Mouse (Mus musculus): ENCODE results near the gene Tbc1d10a.

The Tbc1d10a gene

DNA sequence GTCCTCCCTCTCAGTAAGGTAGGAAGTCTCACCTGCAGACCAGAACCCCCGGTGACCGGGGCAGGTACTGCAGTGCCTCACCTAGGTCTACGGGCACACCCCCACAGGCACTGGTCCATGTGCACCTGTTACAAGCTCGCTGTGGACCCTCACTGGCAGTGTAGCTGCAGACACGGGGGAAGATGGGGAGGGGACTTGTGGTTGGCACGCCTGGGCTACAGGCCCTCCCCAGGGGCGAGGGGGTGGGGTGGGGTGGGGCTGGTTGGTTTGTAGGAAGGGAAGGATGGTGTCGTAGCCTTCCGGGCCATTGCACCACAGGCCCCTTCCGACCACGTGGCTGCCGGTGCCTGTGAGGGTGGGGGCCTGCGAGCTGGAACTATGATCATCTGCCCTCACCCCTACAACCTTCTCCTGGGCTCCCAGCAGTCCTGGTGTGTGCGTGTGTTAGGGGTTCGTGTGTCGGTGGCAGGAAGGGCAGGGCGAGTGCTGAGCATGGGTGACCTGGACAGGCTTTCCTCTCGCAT lies 50.9 kb downstream of the Tbc1d10a start:
- DNase-seq (ENCODE audit: low spot score in 2 of 2): no peak

DNA sequence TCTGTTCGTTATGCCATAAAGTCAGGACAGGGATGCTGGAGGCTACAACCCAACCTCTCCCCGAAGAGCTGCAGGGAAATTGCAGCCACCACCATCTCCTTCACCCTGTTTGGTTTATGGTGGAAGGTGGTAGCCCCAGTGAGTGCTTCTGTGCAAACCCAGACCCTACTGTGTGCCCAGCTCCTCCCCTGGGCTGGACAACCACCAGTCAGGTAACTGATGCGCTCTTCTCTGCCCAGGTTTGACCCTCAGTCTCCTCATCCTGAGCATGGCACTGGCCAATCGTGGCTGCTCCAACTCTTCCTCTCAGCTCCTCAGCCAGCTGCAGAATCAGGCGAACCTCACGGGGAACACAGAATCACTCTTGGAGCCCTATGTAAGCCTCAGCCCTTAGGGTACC lies 51.6 kb downstream of the Tbc1d10a start:
- no peak for DNase-seq (ENCODE audit: low spot score in 2 of 2)

DNA sequence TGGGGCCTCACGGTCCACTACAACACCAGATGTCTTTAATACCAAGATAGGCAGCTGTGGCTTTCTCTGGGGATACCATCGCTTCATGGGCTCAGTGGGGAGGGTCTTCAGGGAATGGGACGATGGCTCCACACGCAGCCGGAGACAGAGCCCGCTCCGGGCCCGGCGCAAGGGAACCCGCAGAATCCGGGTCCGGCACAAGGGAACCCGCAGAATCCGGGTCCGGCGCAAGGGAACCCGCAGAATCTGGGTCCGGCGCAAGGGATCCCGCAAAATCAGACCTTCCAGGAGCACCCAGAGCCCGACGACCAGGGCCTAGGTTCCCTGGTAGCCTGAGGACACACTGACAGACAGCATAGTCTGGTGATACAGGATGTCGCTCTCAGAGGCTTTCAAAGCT lies 53.1 kb downstream of the Tbc1d10a start:
- DNase-seq (ENCODE audit: low spot score in 2 of 2): no peak

DNA sequence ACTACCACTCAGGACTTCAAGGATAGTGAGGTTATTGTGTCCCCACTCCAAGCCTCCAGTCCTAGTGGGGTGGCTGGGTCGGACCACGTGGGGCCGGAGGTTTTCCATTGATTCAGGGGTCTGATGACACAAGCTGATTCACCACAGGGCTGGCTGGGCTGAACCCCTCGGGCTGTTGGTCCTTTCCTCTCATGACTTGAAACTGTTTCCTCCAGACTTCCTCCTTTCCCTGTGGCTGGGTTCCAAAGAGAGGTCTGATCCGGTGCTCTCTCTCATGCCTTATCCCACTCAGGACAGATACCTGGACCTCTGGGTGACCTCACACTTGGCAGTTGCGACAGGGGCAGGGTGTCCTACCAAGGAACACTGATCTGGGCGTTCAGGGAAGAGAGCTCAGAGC lies 53.6 kb downstream of the Tbc1d10a start:
- no peak for DNase-seq (ENCODE audit: low spot score in 2 of 2)

DNA sequence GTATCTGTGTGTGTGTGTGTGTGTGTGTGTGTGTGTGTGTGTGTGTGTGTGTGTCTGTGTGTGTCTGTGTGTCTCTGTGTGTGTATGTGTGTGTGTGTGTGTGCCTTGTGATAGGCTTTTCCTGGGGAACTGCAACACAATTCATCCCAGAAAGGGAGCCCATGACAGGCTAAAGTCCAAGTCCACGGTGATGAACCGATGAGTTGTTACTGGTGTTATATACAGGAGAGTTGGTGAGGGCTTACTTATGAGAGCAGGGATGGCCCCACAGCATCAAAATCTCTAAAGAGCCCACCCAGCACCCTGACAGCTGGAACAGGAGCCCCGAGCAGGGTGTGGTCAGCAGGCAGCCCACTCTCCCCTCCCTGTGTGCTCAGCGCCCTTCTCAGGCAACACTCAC lies 54.6 kb downstream of the Tbc1d10a start:
- DNase-seq (ENCODE audit: low spot score in 2 of 2): no peak

DNA sequence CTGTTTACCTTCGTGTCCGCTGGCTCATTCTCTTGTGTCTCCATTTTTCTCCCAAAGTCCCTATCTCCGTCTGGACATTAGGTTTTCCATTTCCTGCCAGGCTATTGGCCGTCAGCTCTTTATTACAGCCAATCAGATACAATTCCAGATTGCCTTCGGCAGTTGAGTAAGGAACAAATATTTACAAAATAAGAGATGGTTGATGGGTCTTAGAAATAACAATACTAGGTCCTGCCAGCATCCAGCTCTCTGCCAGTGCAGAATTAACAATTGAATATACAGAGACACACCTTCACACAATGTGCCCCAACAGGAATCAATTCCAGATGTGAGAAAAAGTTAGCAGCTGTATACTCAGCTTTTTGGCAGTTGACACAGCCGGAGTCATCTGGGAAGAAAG lies 59.5 kb downstream of the Tbc1d10a start:
- DNase-seq (ENCODE audit: low spot score in 2 of 2): no peak

DNA sequence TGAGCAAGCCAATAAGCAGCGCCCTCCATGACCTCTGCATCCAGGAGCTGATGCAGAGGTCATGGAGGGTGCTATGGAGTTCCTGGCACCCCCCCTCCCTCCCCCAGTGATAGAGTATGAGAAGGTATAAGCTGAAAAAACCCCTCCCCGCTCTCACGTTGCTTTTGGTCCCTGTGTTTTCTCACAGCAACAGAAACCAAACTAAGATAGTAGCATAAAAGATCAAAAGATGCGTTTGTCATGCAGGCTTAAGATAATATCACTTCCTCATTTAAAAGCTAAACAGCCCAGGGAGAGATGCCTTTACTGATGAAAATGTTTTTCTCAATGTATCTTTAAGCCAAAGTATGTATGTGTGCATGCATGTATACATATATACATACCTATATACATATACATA lies 60.0 kb downstream of the Tbc1d10a start:
- DNase-seq (ENCODE audit: low spot score in 2 of 2): no peak

DNA sequence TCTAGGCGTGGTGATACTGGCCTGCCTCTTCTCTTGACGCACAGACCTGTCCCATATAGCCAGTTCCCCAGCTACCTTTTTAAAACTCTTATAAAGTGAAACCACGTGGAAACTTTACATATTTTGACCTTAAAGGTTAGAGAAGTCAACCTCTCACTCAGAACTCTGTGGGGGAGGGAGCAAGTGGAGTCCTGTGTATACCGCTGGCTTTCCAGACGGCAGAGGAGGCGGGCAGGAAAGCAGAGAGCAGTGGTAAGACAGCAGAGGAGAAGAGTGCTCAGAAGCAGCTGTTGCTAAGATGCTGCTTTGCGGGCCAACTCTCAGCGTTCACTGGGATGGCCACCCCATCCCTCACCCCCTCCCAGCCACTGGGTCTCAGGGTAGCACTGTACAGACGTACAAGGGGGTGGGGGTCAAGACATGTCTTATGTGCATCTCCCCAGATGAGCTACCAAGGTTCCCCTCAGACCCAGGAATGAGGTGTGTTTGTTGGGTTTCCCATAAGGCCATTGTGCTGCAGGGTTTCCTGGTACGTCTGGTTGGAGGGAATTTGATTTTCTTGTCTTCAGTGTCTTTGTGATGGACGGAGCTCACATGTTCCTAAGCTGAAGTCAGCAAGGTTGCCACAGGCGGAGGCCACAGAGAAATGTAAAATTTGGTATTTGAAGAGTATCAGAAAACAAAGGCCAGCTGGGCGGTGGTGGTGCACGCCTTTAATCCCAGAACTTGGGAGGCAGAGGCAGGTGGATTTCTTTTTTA lies 60.8 kb downstream of the Tbc1d10a start:
- DNase-seq (ENCODE audit: low spot score in 2 of 2): no peak

DNA sequence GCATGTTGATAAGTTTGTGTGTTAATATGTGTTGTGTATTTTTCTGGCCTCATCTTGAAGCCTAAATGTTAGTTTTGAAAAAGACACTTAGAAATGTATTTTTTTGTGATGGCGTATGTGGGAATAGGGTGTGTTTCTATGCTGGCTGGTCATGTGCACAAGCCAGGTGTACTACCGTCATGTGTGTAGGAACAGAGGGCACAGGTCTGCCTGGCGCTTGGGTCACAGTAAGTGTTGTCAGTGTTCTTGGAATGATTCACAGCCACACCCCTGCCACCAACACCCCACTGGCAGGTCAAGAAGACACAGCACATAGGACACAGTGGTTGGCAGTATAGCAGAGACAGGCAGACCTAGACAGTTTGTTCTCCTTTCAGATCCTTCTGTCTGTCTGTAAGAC lies 62.6 kb downstream of the Tbc1d10a start:
- no peak for DNase-seq (ENCODE audit: low spot score in 2 of 2)

DNA sequence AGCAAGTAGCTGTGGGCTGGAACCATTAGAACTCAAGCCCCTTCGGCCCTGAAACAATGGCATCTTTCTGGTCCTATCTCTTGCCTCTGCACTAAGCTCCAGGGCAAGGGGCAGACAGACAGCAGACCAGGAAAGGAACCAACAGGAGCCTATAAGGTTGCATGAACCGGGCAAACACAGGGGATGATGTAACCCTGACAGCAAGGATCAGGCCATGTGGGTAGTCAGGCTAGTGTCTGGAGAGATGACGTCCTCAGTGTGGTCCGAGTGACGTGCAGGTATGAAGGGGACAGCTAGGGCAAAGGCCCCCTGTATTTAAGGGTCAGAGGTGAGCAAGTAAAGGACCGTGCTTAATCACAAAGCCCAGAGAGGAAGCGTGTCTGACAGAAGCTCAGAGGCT lies 63.7 kb downstream of the Tbc1d10a start:
- DNase-seq (ENCODE audit: low spot score in 2 of 2): no peak

DNA sequence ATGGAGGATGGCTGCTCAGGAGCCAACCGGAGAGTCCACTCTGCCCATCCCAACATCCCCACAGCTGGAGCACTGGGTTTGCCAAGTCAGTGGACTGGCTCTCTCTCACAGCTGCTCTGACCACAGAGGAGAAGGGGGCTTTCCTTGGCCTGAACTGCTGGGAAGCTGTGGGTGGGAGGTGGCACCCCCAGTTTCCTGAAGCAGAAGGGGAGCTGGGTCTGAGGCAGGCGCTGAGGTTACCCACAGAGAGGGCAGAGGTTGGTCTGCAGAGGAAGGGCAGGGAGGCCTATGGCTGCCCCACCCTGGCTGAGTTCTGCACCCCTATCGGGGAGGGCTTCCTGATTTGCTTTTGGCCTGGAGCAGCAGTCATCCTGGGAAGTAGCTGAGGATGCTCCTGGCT lies 64.8 kb downstream of the Tbc1d10a start:
- no peak for DNase-seq (ENCODE audit: low spot score in 2 of 2)

DNA sequence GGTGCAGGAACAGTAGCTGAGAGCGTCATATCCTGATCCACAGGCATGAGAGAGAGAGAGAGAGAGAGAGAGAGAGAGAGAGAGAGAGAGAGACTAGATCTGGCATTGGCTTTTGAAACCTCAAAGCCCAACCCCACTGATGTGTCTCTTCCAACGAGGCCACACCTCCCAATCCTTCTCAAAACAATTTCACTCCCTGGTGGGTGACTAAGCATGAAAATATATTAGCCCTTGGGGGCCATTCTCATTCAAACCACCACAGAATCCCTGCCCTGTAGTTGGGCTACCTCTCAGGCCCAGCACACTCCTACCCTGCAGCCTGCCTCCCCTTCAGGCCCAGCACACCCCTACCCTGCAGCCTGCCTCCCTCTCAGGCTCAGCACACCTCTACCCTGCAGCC lies 66.3 kb downstream of the Tbc1d10a start:
- DNase-seq (ENCODE audit: low spot score in 2 of 2): no peak

DNA sequence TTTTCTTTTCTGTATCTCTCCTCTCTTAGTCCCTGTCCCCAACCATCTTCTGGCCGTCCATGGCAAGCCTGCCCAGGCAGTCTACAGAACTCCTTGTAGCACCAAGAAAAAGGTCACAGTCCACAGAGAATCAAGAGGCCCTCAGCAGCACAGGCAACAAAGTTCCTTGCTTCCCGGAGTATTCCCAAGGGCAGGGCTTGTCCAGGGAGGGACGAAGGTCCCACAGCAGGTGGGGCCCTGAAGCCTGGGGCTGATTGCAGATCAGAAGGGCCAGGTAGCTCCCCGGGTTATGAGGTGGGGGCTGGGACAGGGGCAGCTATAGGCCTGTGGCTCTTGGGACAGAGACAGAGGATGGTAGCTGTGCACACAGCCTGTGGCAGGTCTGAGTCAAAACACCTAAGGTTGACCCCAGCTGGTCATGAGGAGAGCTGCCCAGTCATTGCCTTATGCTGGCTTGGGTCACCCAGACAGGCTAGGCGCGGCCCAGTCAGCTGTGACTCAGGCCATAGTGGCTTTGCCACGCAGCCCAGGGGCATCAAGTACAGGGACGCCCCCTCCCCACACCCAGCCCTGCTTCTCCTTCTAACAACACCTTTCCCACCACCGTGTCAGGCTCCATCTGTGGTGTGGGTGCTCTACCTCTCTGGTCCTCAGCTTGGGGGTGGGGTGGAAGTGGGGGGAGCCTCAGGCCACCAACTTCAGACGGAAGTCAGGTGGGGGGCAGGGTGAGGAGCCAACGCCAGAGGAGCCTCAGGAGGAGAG lies 70.4 kb downstream of the Tbc1d10a start, which contains the start of gene Lif:
TSS of gene Lif (plus strand) at position 712 of the 762 bp plus-strand sequence.
- no peak for DNase-seq (ENCODE audit: low spot score in 2 of 2)

DNA sequence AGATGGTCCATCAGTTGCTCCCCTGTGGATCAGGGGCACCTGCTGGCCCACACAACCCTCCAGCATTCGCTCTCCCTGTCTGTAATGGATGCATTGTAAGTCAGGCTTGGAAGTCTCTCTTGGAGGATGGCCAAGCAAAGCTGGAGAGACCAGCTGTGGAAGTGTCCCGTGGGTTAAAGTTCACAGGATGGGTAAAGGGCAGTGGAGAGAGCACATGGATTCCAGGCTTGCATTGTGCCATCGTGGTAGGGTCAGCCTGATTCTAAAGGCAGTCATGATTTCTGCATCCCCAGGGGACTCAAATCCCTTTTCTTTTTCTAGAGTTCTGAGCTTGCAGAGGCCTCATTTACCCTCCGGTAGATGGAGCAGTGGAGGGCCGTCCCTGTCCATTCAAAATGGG lies 71.2 kb downstream of the Tbc1d10a start:
- no peak for DNase-seq (ENCODE audit: low spot score in 2 of 2)

DNA sequence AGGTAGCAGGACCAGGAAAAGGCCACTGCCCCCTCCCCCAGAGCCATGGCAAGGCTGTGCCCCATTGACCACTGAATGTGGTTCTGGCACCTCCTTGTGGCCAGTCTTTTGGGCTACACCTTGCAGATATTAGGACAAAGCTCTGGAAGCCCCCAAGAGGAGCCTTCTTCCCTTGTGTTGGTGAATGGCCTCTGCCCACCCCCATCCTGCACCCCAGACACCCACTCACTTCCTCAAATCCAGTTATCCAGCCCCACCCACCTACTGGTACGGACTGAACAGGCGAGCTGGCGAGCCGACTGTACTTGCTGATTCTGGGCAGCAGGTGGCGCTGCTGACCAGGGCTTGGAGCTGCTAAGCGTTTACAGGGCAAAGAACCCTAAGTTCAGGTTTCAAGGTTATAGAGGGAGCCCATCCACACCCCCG lies 72.1 kb downstream of the Tbc1d10a start:
- peak; percentile 72 to 80 for DNase-seq (ENCODE audit: low spot score in 2 of 2)

DNA sequence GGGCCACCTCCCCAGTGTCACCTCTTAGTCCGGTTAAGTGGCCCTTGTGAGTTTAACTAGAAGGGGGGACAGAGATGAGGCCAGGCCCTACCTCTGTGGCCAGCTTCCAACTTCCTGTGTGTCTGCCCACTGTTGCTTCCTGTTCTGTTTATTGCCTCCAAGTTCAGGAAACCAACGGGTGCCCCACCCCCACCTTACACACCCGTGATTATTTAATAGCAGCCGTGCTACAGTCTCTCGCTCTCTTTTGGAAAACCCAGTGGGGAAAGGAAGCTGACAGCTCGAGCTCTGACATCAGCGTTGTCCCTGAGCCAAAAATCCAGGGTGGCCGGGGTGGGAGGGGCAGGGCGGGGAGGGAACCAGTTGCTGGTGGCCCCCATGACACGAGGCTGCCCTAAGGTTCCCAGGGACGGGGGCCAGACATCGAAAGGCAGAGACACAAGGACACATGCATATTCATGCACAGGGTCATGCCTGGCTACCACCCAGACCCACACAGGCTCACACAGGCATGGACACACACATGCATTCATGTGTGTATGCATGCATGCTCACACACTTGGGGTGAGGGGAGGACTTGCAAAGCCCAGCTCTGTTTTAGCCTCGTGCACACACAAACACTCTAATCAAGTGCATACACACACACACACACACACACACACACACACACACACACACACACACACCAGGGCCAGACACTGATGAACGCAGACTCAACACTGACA lies 74.0 kb downstream of the Tbc1d10a start:
- no peak for DNase-seq (ENCODE audit: low spot score in 2 of 2)

DNA sequence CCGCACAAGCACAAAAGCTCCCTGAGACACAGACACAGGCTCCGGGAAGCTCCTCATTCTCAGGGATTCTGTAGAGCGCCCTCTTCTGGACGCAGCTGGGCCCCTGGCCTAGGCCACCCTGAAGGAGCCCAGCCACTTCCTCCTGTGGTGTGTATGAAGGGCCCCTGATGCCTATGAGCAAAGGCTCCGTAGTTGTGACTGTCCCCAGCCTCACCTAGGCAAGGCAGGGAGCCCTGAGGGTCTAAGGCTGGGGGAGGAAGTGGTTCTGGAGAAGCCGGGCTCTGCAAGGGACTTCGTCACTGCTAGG lies 74.6 kb downstream of the Tbc1d10a start:
- no peak for DNase-seq (ENCODE audit: low spot score in 2 of 2)

DNA sequence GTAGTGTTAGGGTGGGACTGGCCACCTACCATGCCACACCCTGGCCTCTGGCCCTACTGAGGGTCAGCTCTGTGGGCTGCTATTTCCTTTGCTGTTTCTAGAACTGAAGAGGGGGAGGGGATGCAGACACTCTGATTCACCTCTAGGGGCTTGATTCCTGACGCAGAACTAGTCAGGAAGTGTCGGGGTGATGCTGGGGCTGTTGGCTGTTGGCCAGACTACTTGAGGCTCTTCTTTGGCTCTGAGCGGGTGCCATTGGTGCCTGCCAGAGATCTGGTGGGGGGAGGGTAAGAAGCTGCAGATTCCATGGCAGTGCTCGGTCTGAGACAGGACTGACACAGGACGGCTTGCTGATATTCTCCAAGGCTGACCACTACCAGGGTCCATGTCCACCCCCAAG lies 75.4 kb downstream of the Tbc1d10a start:
- DNase-seq (ENCODE audit: low spot score in 2 of 2): no peak

DNA sequence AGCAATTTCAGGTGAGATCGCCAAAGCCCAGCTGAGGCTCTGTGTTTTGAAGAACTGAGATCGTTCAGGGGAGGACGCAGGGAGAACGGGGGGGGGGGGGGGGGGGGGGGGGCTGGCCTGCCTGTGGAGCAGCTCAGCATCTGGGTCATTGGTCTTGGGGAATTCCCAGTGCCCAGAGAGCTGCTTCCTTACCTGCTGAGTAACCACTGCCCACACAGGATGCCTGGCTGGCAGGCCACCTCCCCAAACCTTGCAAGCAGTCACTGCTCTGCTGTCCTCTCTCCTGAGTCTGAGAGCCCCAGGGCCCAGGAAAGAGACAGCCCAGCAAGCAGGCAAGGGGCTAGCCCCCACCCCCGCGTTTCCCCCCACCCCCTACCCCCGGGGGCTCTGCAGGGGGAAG lies 76.3 kb downstream of the Tbc1d10a start:
- DNase-seq (ENCODE audit: low spot score in 2 of 2): no peak

DNA sequence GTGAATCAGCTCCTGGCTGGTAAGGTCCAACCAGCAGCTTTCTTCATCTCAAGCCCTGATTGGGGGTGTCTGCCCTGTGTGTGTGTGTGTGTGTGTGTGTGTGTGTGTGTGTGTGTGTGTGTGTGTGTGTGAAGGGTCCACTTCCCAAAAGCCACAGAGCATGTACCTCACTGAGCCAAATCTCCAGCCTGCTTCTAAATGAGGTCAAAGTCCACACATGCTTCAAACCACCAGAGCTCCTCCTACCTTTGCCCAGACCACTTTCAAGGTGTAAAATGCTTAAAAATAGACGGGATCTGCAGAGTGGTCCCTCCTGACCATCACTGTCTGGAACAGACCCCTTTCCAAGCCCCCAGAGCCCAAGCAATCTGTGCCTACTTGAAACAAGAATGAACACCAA lies 76.7 kb downstream of the Tbc1d10a start:
- DNase-seq (ENCODE audit: low spot score in 2 of 2): no peak

DNA sequence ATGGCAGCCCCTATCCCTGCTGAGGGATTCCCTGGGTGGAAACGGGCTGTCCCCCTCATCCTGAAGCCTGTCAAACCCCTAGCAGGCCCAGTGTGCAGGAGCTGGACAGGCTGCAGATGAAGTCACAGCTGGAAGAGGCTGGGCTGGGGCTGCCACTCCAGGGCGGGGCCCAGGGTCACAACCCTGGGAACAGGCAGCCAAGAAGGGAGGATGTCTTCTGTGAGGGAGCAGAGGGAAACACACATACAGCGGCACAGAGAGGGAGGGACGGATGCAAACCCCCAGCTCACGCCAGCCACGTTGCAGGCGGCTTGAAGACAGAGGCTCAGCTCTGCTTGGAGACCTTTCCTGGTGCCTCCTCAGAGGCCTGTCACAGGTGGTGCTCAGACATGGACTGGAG lies 77.5 kb downstream of the Tbc1d10a start:
- peak in 1 of 2 experiments; percentile 76 for DNase-seq (ENCODE audit: low spot score in 2 of 2)

Measured in urinary bladder, postnatal 4 days (tissue).